Mouse (Mus musculus): ENCODE measurements at regions not wholly inside any gene's neighbourhood (a gene's known extent, or its start where the extent isn't known, plus 50 kb on each side); places are given as distances from the start of the nearest gene placed in this dataset.

GRCm38 (mm10) chr8:128113116-128113515, 245.3 kb upstream of the Nrp1 start:
- Histone ChIP-seq H3K4me3 (ENCODE audit: low read depth, low read length) (no peak overlapping the region), H3K4me2 (ENCODE audit: low read depth, low read length) (no peak overlapping the region), H3K36me3 (ENCODE audit: control insufficient read depth, insufficient read depth, low read length) (no peaks in the 10 kb centered on the region), H3K9me3 (ENCODE audit: control insufficient read depth, low read length) (no peaks in the 10 kb centered on the region), H3K9ac (ENCODE audit: low read depth, low read length) (no peak overlapping the region), H3K4me1 (ENCODE audit: control insufficient read depth, insufficient read depth, low read length) (no peaks in the 10 kb centered on the region), H3K27me3 (replicated peaks; ENCODE audit: control insufficient read depth, insufficient read depth, low read length) (no peaks in the 10 kb centered on the region), H3K27ac (replicated peaks; ENCODE audit: low read depth, low read length) (no peak overlapping the region)
- DNase-seq (ENCODE audit: low spot score) (peak; percentile 30), ATAC-seq (ENCODE audit: low read depth) (no peak)
- 67% methylated on average over 1 of the region's 1 CpGs for WGBS

DNA sequence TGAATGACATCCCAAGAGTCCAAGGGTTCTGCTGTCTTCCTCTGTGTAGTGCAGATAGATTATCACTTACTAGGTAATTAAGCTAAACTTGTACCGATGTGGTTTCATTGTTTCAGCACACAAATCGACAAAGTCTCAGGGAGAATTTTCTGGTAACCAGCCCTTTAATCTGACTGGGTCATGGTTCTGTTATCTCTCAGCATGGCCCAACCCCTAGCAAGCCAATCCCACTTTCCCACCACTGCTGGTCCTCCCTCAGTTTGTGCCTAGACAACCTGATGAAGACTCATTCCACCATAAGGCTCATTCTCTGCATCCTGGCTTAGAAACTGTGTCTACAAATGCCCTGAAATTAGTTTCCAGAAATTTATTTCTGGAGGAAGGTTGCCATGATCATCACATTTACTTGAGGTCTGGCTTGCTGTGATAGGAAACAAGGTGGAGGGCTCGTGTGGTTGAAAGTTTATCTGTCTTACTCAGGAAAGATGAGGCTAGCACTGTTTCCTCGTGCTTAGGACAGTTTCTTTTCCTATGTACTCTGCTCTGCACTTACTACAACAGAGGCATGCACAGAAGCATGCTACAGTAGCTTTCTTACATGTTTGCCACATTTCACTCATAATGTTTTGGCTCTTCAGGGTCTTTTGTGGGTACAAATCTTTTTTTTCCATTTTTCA, 217.0 kb upstream of the Nrp1 start:
- H3K9ac ChIP-seq (ENCODE audit: low read depth, low read length), result no peak overlapping the region
- no peak overlapping the region for H3K4me2 ChIP-seq (ENCODE audit: low read depth, low read length)
- ATAC-seq (ENCODE audit: low read depth) (no peak), DNase-seq (ENCODE audit: low spot score) (no peak)
- no peaks in the 10 kb centered on the region for H3K9me3 ChIP-seq (ENCODE audit: control insufficient read depth, low read length)
- WGBS, result 82% methylated on average over 4 of the region's 4 CpGs
- no peaks in the 10 kb centered on the region for H3K36me3 ChIP-seq (ENCODE audit: control insufficient read depth, insufficient read depth, low read length)
- no peak overlapping the region for H3K27ac ChIP-seq (replicated peaks; ENCODE audit: low read depth, low read length)
- no peak overlapping the region for H3K4me3 ChIP-seq (ENCODE audit: low read depth, low read length)
- no peaks in the 10 kb centered on the region for H3K27me3 ChIP-seq (replicated peaks; ENCODE audit: control insufficient read depth, insufficient read depth, low read length)
- H3K4me1 ChIP-seq (ENCODE audit: control insufficient read depth, insufficient read depth, low read length), result no peaks in the 10 kb centered on the region

- ATAC-seq (ENCODE audit: low read depth) (no peak), DNase-seq (ENCODE audit: low spot score) (no peak)
- no peaks in the 10 kb centered on the region for H3K4me1 ChIP-seq (ENCODE audit: control insufficient read depth, insufficient read depth, low read length)
- H3K9ac ChIP-seq (ENCODE audit: low read depth, low read length), result no peak overlapping the region
- no peak overlapping the region for H3K4me2 ChIP-seq (ENCODE audit: low read depth, low read length)
- no peaks in the 10 kb centered on the region for H3K27me3 ChIP-seq (replicated peaks; ENCODE audit: control insufficient read depth, insufficient read depth, low read length)
- H3K27ac ChIP-seq (replicated peaks; ENCODE audit: low read depth, low read length), result no peak overlapping the region
- WGBS, result 85% methylated on average over 3 of the region's 3 CpGs
- no peaks in the 10 kb centered on the region for H3K36me3 ChIP-seq (ENCODE audit: control insufficient read depth, insufficient read depth, low read length)
- no peaks in the 10 kb centered on the region for H3K9me3 ChIP-seq (ENCODE audit: control insufficient read depth, low read length)
- no peak overlapping the region for H3K4me3 ChIP-seq (ENCODE audit: low read depth, low read length)
These were observed 210.0 kb upstream of the Nrp1 start for GRCm38 (mm10) chr8:128148351-128148942.

DNA sequence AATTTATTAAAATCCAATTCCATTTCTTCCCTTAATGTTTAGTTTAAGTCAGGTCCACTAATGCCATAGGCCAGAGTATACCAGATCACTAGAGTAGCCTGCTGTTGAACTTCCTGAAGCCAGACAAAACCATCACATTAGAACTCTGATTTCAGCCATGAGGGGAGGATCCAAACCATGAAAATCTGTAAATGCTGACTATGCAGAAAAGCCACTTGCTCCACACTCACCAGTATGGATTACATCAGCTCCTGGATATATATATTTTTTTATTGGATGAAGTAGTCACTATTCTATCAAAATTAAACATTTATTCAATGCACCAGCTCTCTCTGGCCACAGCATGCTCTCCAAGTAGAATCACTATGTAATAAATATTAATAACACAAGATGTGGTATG, 202.8 kb upstream of the Nrp1 start:
- ATAC-seq (ENCODE audit: low read depth) (no peak), DNase-seq (ENCODE audit: low spot score) (no peak)
- Histone ChIP-seq H3K4me1 (ENCODE audit: control insufficient read depth, insufficient read depth, low read length) (no peaks in the 10 kb centered on the region), H3K4me3 (ENCODE audit: low read depth, low read length) (no peak overlapping the region), H3K36me3 (ENCODE audit: control insufficient read depth, insufficient read depth, low read length) (no peaks in the 10 kb centered on the region), H3K9ac (ENCODE audit: low read depth, low read length) (no peak overlapping the region), H3K27me3 (replicated peaks; ENCODE audit: control insufficient read depth, insufficient read depth, low read length) (no peaks in the 10 kb centered on the region), H3K4me2 (ENCODE audit: low read depth, low read length) (no peak overlapping the region), H3K27ac (replicated peaks; ENCODE audit: low read depth, low read length) (no peak overlapping the region), H3K9me3 (ENCODE audit: control insufficient read depth, low read length) (no peaks in the 10 kb centered on the region)

GRCm38 (mm10) chr8:128156221-128156620, 202.2 kb upstream of the Nrp1 start:
- no peaks in the 10 kb centered on the region for H3K27me3 ChIP-seq (replicated peaks; ENCODE audit: control insufficient read depth, insufficient read depth, low read length)
- no peak for DNase-seq (ENCODE audit: low spot score)
- no peak; the same call in 1 of the 2 replicates for ATAC-seq (ENCODE audit: low read depth)
- H3K4me3 ChIP-seq (ENCODE audit: low read depth, low read length), result no peak overlapping the region
- H3K27ac ChIP-seq (replicated peaks; ENCODE audit: low read depth, low read length), result no peak overlapping the region
- H3K4me2 ChIP-seq (ENCODE audit: low read depth, low read length), result no peak overlapping the region
- no peaks in the 10 kb centered on the region for H3K9me3 ChIP-seq (ENCODE audit: control insufficient read depth, low read length)
- H3K36me3 ChIP-seq (ENCODE audit: control insufficient read depth, insufficient read depth, low read length), result no peaks in the 10 kb centered on the region
- no peaks in the 10 kb centered on the region for H3K4me1 ChIP-seq (ENCODE audit: control insufficient read depth, insufficient read depth, low read length)
- H3K9ac ChIP-seq (ENCODE audit: low read depth, low read length), result no peak overlapping the region
- 31% methylated on average over 3 of the region's 3 CpGs for WGBS

- DNase-seq (ENCODE audit: low spot score) (no peak), ATAC-seq (ENCODE audit: low read depth) (no peak)
- H3K4me1 ChIP-seq (ENCODE audit: control insufficient read depth, insufficient read depth, low read length), result no peaks in the 10 kb centered on the region
- no peak overlapping the region for H3K4me3 ChIP-seq (ENCODE audit: low read depth, low read length)
- H3K4me2 ChIP-seq (ENCODE audit: low read depth, low read length), result no peak overlapping the region
- no peak overlapping the region for H3K27ac ChIP-seq (replicated peaks; ENCODE audit: low read depth, low read length)
- H3K36me3 ChIP-seq (ENCODE audit: control insufficient read depth, insufficient read depth, low read length), result no peaks in the 10 kb centered on the region
- no peaks in the 10 kb centered on the region for H3K27me3 ChIP-seq (replicated peaks; ENCODE audit: control insufficient read depth, insufficient read depth, low read length)
- H3K9me3 ChIP-seq (ENCODE audit: control insufficient read depth, low read length), result no peaks in the 10 kb centered on the region
- H3K9ac ChIP-seq (ENCODE audit: low read depth, low read length), result no peak overlapping the region
These were observed 195.5 kb upstream of the Nrp1 start for GRCm38 (mm10) chr8:128162857-128163256.

DNA sequence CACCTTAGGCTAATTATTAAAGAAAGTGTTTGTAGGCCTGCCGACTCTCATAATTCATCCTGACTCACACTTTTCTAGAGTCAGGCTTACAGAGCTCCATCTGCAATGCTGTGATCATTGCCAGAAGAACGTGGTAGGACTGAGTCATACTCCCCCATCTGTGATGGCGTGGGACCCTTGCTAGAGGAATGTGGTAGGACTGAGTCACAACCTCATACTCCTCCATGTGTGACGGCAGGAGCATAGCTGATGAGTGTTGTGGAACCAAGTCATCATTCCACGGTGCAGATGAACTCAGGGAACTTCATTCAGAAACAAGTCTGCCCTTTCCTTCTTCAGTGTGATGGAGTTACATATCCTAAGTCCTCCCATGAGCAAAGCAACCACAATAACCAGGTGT, 193.4 kb upstream of the Nrp1 start:
- Histone ChIP-seq H3K9me3 (ENCODE audit: control insufficient read depth, low read length) (no peaks in the 10 kb centered on the region), H3K27me3 (replicated peaks; ENCODE audit: control insufficient read depth, insufficient read depth, low read length) (no peaks in the 10 kb centered on the region), H3K4me2 (ENCODE audit: low read depth, low read length) (no peak overlapping the region), H3K4me3 (ENCODE audit: low read depth, low read length) (no peak overlapping the region), H3K27ac (replicated peaks; ENCODE audit: low read depth, low read length) (no peak overlapping the region), H3K4me1 (ENCODE audit: control insufficient read depth, insufficient read depth, low read length) (no peaks in the 10 kb centered on the region), H3K9ac (ENCODE audit: low read depth, low read length) (no peak overlapping the region), H3K36me3 (ENCODE audit: control insufficient read depth, insufficient read depth, low read length) (no peaks in the 10 kb centered on the region)
- 87% methylated on average over 5 of the region's 5 CpGs for WGBS
- no peak for DNase-seq (ENCODE audit: low spot score)
- ATAC-seq (ENCODE audit: low read depth), result no peak

- Histone ChIP-seq H3K4me3 (ENCODE audit: low read depth, low read length) (no peak overlapping the region), H3K4me2 (ENCODE audit: low read depth, low read length) (no peak overlapping the region), H3K36me3 (ENCODE audit: control insufficient read depth, insufficient read depth, low read length) (no peaks in the 10 kb centered on the region), H3K4me1 (ENCODE audit: control insufficient read depth, insufficient read depth, low read length) (no peaks in the 10 kb centered on the region), H3K9me3 (ENCODE audit: control insufficient read depth, low read length) (no peaks in the 10 kb centered on the region), H3K9ac (ENCODE audit: low read depth, low read length) (no peak overlapping the region), H3K27me3 (replicated peaks; ENCODE audit: control insufficient read depth, insufficient read depth, low read length) (no peaks in the 10 kb centered on the region), H3K27ac (replicated peaks; ENCODE audit: low read depth, low read length) (no peak overlapping the region)
- no peak for DNase-seq (ENCODE audit: low spot score)
- ATAC-seq (ENCODE audit: low read depth), result no peak
- WGBS, result 97% methylated on average over 2 of the region's 2 CpGs
These were observed 192.8 kb upstream of the Nrp1 start for GRCm38 (mm10) chr8:128165591-128165990.

- 88% methylated on average over 4 of the region's 4 CpGs for WGBS
- Histone ChIP-seq H3K4me1 (ENCODE audit: control insufficient read depth, insufficient read depth, low read length) (no peaks in the 10 kb centered on the region), H3K27me3 (replicated peaks; ENCODE audit: control insufficient read depth, insufficient read depth, low read length) (no peaks in the 10 kb centered on the region), H3K4me3 (ENCODE audit: low read depth, low read length) (no peak overlapping the region), H3K9ac (ENCODE audit: low read depth, low read length) (no peak overlapping the region), H3K4me2 (ENCODE audit: low read depth, low read length) (no peak overlapping the region), H3K36me3 (ENCODE audit: control insufficient read depth, insufficient read depth, low read length) (no peaks in the 10 kb centered on the region), H3K27ac (replicated peaks; ENCODE audit: low read depth, low read length) (no peak overlapping the region), H3K9me3 (ENCODE audit: control insufficient read depth, low read length) (no peaks in the 10 kb centered on the region)
- DNase-seq (ENCODE audit: low spot score) (no peak), ATAC-seq (ENCODE audit: low read depth) (no peak)
These were observed 192.3 kb upstream of the Nrp1 start for GRCm38 (mm10) chr8:128166097-128166496.
